Mouse (Mus musculus) olfactory bulb, adult 2 months (tissue): ENCODE results near the gene Trafd1. TPM values are rescaled to one million over a fixed set of nuclear protein-coding genes. Genes with fewer than 3 reads are reported as not detected.

Experiments used
- H3K27ac ChIP-seq: fragments of 200-500 bp; 2 replicates; pipeline ENCODE4 v1.5.1; 2012; ENCODE audit warnings: low read depth, low read length; ENCODE audit not compliant: insufficient read depth
- H3K4me1 ChIP-seq: fragments of 200-500 bp; 2 replicates; pipeline ENCODE4 v1.6.1; 2012; ENCODE audit warnings: low read length; ENCODE audit not compliant: control insufficient read depth, insufficient read depth
- H3K4me3 ChIP-seq: fragments of 200-500 bp; 2 replicates; pipeline ENCODE4 v1.5.1; 2012; ENCODE audit warnings: mild to moderate bottlenecking, low read depth, low read length, moderate library complexity; ENCODE audit not compliant: insufficient read depth
- CTCF ChIP-seq: fragments of 200-500 bp; IDR thresholded peaks from 2 replicates; pipeline ENCODE4 v1.5.1; 2012; ENCODE audit warnings: low read depth, mild to moderate bottlenecking, low read length, moderate library complexity; ENCODE audit not compliant: insufficient read depth
- POLR2A ChIP-seq: fragments of 200-500 bp; IDR thresholded peaks from 2 replicates; pipeline ENCODE4 v1.6.1; 2012; ENCODE audit warnings: mild to moderate bottlenecking, low read depth, low read length, moderate library complexity; ENCODE audit not compliant: insufficient read depth
- WGBS: fragments of 180-500 bp; shearing (Covaris S2); methylation state at CpG from one replicate; pipeline ENCODE4 v1.1.7; 2018; 5-methylcytosine and 5-hydroxymethylcytosine counted together
- polyA plus RNA-seq: library from polyadenylated mRNA; stranded (reverse); fragments of >200 nt; gene quantifications from 2 replicates; pipeline ENCODE4 v1.2.4, GENCODE M21; 2012; ENCODE audit warnings: low replicate concordance; ENCODE audit not compliant: missing spikeins, insufficient read depth, insufficient read length

Trafd1 gene
- polyA plus RNA-seq, 1 experiment, result not detected

- H3K4me1 ChIP-seq, result peaks cover 6% of the 10 kb centered on the region
- H3K27ac ChIP-seq, result no peak overlapping the region
- no peak for TF ChIP-seq POLR2A
- no peak for TF ChIP-seq CTCF
- 84% methylated on average over 6 of the region's 6 CpGs for WGBS
- H3K4me3 ChIP-seq, result no peak overlapping the region
Observed at GRCm38 (mm10) chr5:121336776-121337175, 48.7 kb downstream of the Trafd1 start.

DNA sequence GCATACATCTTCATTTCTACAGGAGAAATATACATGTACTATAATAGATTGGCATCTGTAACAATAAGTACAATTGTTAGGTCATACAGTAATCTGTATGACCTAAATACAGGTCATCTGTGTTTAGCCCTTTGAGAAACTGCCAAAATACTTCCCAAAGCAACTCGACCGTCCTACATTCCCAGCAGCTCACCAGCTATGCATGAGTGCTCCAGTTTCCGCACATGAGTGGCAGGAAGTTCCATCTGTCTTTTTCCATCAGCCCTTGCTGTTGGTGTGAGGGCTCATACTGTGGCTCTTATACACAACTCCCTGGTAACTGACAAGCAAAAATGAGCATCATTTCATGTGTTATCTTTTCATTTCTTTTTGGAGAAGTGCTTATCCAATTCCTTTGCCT lies 49.4 kb downstream of the Trafd1 start:
- H3K4me1 ChIP-seq, result peaks cover 4% of the 10 kb centered on the region
- no peak overlapping the region for H3K27ac ChIP-seq
- WGBS, result 65% methylated on average over 3 of the region's 3 CpGs
- no peak for TF ChIP-seq POLR2A
- TF ChIP-seq CTCF, result no peak
- H3K4me3 ChIP-seq, result no peak overlapping the region

DNA sequence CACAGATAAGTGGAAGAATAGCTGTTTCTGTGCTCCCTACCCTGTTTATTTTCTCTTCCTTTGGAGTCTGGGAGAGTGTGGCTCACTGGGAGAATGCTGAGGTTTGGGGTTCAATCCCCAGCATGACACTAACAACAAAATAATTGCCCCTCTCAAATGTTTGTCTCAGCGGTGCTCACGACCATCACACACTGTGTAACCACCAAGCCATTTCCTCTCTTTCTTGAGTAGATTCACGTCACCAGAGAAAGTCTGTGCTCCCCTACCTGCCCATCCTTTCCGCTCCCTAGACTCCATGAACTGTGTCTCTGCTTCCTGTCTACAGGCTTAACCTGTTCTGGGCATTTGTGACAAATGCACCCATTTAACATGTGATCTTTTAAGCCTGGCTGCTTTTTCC lies 50.0 kb downstream of the Trafd1 start:
- Histone ChIP-seq H3K4me1 (peaks cover 5% of the 10 kb centered on the region), H3K4me3 (no peak overlapping the region), H3K27ac (no peak overlapping the region)
- TF ChIP-seq POLR2A, result no peak
- TF ChIP-seq CTCF, result no peak
- WGBS, result 95% methylated on average over 4 of the region's 4 CpGs

- TF ChIP-seq POLR2A (no peak), CTCF (no peak)
- no peak overlapping the region for H3K27ac ChIP-seq
- peaks cover 6% of the 10 kb centered on the region for H3K4me1 ChIP-seq
- H3K4me3 ChIP-seq, result no peak overlapping the region
- 87% methylated on average over 5 of the region's 5 CpGs for whole genome bisulfite sequencing
Observed at GRCm38 (mm10) chr5:121334454-121334853, 51.0 kb downstream of the Trafd1 start.

- TF ChIP-seq POLR2A (no peak), CTCF (no peak)
- WGBS, result 95% methylated on average over 9 of the region's 9 CpGs
Observed at GRCm38 (mm10) chr5:121333976-121334375, 51.5 kb downstream of the Trafd1 start.

DNA sequence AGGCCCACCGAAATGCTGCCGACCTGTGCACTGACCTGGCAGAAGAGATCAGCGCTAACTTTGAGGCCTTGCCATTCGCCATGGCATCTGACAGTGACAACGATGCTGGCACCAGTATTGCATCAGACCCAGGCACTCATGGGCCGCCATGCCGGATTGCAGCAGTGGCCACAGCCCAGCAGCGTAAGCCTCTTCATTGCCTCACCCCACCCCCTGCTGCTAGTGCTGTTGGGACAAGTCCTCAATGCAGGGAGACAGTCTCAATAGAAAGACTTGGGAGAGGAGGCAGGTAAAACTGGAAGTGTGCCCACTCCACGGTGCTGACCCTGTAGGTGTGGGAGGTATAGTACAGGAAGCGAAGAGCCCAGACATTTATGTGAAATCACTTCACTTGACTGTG lies 53.7 kb downstream of the Trafd1 start:
- no peak for TF ChIP-seq CTCF
- no peak for TF ChIP-seq POLR2A
- Histone ChIP-seq H3K4me3 (no peak overlapping the region), H3K4me1 (peaks cover 13% of the 10 kb centered on the region), H3K27ac (no peak overlapping the region)
- WGBS, result 93% methylated on average over 10 of the region's 10 CpGs

More at GRCm38 (mm10) chr5:121333976-121334375, 51.5 kb downstream of the Trafd1 start:
- H3K4me1 ChIP-seq, result peaks cover 7% of the 10 kb centered on the region
- no peak overlapping the region for H3K27ac ChIP-seq
- no peak overlapping the region for H3K4me3 ChIP-seq

GRCm38 (mm10) chr5:121330154-121330816 lies 55.1 kb downstream of the Trafd1 start:
- WGBS, result 62% methylated on average over 16 of the region's 19 CpGs
- peak overlapping the region; percentile 96 for H3K27ac ChIP-seq
- peaks cover 13% of the 10 kb centered on the region for H3K4me1 ChIP-seq
- H3K4me3 ChIP-seq, result peak overlapping the region; percentile 45

DNA sequence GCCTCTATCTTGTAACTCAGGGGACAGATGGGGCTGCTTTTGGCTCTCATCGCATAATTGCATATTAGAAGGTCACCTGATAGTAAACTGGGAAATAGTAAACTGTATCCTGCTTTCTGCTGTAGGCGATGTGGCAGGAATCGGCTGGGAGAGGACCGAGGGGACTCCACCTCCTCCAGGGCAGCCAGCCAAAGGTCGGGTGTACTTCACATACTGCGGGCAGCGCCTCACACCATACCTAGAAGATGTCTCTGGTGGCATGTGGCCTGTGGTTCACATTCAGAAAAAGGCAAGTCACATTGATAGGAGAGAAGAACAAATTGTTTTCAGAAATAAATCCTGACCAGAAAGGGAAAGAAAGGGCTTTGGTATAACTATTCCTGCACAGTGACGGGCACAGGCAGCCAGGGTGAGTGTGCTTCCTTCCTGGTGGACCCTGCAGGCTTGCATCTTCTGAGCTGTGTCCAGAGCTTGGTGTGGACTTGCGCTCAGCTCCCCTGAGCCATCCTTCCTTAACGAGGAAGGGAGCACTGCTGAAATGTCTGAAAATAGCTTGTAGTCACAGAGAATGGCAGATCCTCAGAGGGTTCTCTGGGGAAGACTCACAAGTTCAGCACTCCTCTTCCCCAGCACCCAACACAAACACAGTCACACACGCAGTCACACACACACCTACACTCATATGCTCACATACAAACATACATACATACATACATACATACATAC lies 55.9 kb downstream of the Trafd1 start:
- peaks cover 13% of the 10 kb centered on the region for H3K4me1 ChIP-seq
- H3K4me3 ChIP-seq, result peak overlapping the region; percentile 45
- TF ChIP-seq POLR2A, result no peak
- no peak for TF ChIP-seq CTCF
- peak overlapping the region; percentile 82 for H3K27ac ChIP-seq
- 54% methylated on average over 11 of the region's 11 CpGs for WGBS

DNA sequence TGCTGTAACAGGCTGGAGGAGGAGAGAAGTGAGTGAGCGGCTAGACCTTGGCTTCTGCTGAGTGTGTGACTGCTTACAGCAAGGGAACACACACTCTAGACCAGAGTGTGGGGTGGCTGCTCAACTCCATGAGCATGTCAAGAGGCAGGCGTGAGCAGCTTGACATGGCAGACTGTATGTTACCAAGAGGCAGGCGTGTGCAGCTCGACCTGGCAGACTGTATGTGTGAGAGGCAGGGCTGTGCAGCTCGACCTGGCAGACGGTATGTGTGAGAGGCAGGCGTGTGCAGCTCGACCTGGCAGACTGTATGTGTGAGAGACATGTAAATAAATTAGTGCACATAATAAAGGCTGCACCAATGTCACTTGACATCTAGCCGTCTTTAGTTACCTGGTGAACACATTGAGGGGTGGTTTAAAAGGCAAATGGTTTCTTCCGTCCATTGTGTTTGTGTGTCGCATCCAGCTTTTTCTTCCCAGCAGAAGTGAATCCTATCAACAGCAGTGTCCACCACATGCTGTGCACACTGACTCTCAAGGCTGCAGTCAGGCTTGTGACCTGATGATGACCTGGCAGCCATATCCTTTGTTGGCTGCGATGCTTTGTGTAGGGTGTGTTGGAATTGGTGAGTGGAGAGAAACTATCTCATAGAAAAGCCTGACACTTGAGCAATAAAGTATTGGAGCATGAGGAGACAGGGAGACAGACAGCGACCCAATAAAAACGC lies 59.2 kb downstream of the Trafd1 start:
- Histone ChIP-seq H3K27ac (no peak overlapping the region), H3K4me3 (no peak overlapping the region), H3K4me1 (peaks cover 13% of the 10 kb centered on the region)
- WGBS, result 90% methylated on average over 14 of the region's 14 CpGs
- TF ChIP-seq POLR2A, result no peak
- no peak for TF ChIP-seq CTCF

Other genes with a start within 250 kb of the Trafd1 start
- not detected in 2 replicates for gene Ptpn11, start 194.2 kb downstream of the Trafd1 start, polyA plus RNA-seq
- not detected in 2 replicates for gene Rpl6, start 181.2 kb downstream of the Trafd1 start, polyA plus RNA-seq
- gene Hectd4, start 165.4 kb downstream of the Trafd1 start, polyA plus RNA-seq, result 49.0 TPM in 1 of 2 replicates, not detected in the other
- gene Naa25, start 12.3 kb upstream of the Trafd1 start, polyA plus RNA-seq, result not detected in 2 replicates
- not detected in 2 replicates for gene Tmem116, start 66.3 kb upstream of the Trafd1 start, polyA plus RNA-seq
- 277 TPM in 1 of 2 replicates, not detected in the other for gene Erp29, start 66.9 kb upstream of the Trafd1 start, polyA plus RNA-seq
- not detected in 2 replicates for gene Adam1b, start 117.8 kb upstream of the Trafd1 start, polyA plus RNA-seq
- gene Adam1a, start 159.8 kb upstream of the Trafd1 start, polyA plus RNA-seq, result not detected in 2 replicates
- gene Gm42878, start 159.8 kb upstream of the Trafd1 start, polyA plus RNA-seq, result not detected in 2 replicates
- 681 TPM in 1 of 2 replicates, not detected in the other for gene Mapkapk5, start 160.3 kb upstream of the Trafd1 start, polyA plus RNA-seq
- not detected in 2 replicates for gene Aldh2, start 208.2 kb upstream of the Trafd1 start, polyA plus RNA-seq
- gene Acad12, start 233.3 kb upstream of the Trafd1 start, polyA plus RNA-seq, result not detected in 2 replicates